Mouse (Mus musculus) ES-E14 (cell line): ENCODE data around the gene Sh2b1. TPM values are rescaled to one million over a fixed set of nuclear protein-coding genes. Genes with fewer than 3 reads are reported as not detected.
A peak's percentile ranks its signal among the peaks of the same experiment; 100 is the strongest.

Experiments used
- DNase-seq: peaks from one replicate; pipeline ENCODE4 v3.0.0-alpha.2; 2013; ENCODE audit warnings: low read depth, low spot score
- H3K27ac ChIP-seq: 2 replicates; pipeline ENCODE4 v1.5.1; 2012; ENCODE audit warnings: low read depth, mild to moderate bottlenecking, low read length, moderate library complexity, mixed read lengths; ENCODE audit not compliant: poor library complexity, insufficient read depth, severe bottlenecking
- H3K36me3 ChIP-seq: 2 replicates; pipeline ENCODE4 v1.6.1; 2012; ENCODE audit warnings: mild to moderate bottlenecking, low read length, moderate library complexity, mixed read lengths; ENCODE audit not compliant: control insufficient read depth, poor library complexity, insufficient read depth, severe bottlenecking
- H3K4me1 ChIP-seq, 2 experiments: fragments of 150-350 bp in 1 of 2; sonication (generic) in 1 of 2; 2 replicates each; pipeline ENCODE4 v1.6.1; 2012; ENCODE audit warnings: low read length in 2 of 2, mild to moderate bottlenecking in 1 of 2, mixed read lengths in 1 of 2; ENCODE audit not compliant: control insufficient read depth in 2 of 2, insufficient read depth in 2 of 2, poor library complexity in 1 of 2
- H3K4me3 ChIP-seq, 2 experiments: fragments of 150-350 bp in 1 of 2; sonication (generic) in 1 of 2; 2 replicates each; pipeline ENCODE4 v1.5.1; 2012; ENCODE audit warnings: low read length in 2 of 2, low read depth in 1 of 2, mild to moderate bottlenecking in 1 of 2, mixed read lengths in 1 of 2; ENCODE audit not compliant: insufficient read depth in 1 of 2, poor library complexity in 1 of 2, severe bottlenecking in 1 of 2
- H3K9ac ChIP-seq: 2 replicates; pipeline ENCODE4 v1.6.1; 2012; ENCODE audit warnings: low read depth, mild to moderate bottlenecking, low read length, mixed read lengths; ENCODE audit not compliant: poor library complexity, insufficient read depth, severe bottlenecking
- H3K9me3 ChIP-seq: fragments of 150-350 bp; sonication (generic); 2 replicates; pipeline ENCODE4 v1.6.1; 2012; ENCODE audit warnings: low read depth, mild to moderate bottlenecking, low read length; ENCODE audit not compliant: control insufficient read depth, insufficient read depth
- CHD2 ChIP-seq: IDR thresholded peaks from 2 replicates; pipeline ENCODE4 v1.6.1; 2014; ENCODE audit warnings: mild to moderate bottlenecking, low read depth, low read length, inconsistent platforms
- HCFC1 ChIP-seq: IDR thresholded peaks from 2 replicates; pipeline ENCODE4 v1.6.1; 2012; ENCODE audit warnings: low read length, inconsistent platforms, borderline replicate concordance; ENCODE audit not compliant: insufficient read depth
- MAFK ChIP-seq: IDR thresholded peaks from 2 replicates; pipeline ENCODE4 v1.6.1; 2014; ENCODE audit warnings: mild to moderate bottlenecking, low read depth, low read length, inconsistent platforms; ENCODE audit not compliant: insufficient read depth
- ZC3H11A ChIP-seq: IDR thresholded peaks from 2 replicates; pipeline ENCODE4 v1.6.1; 2012; ENCODE audit warnings: low read depth, mild to moderate bottlenecking, inconsistent platforms, low read length, borderline replicate concordance
- ZNF384 ChIP-seq: IDR thresholded peaks from 2 replicates; pipeline ENCODE4 v1.6.1; 2012; ENCODE audit warnings: low read depth, low read length, inconsistent platforms
- in situ Hi-C, 2 experiments: fragments of 600-800 bp; cut with MboI; formaldehyde crosslinking; loops; one replicate each; pipeline ENCODE4 v1.15.1; 2025; ENCODE audit warnings: low sequenced_read_pairs in 2 of 2, inconsistent platforms in 1 of 2; ENCODE audit not compliant: unreplicated experiment in 2 of 2
- total RNA-seq: library from RNA; depleted of rRNA; stranded (reverse); fragments of 300-350 nt; gene quantifications from 2 replicates; pipeline ENCODE4 v1.2.3, GENCODE M21; 2012

Sh2b1 gene
- total RNA-seq, 1 experiment: 20.3 TPM

GRCm38 (mm10) chr7:126502023-126502741 lies 27.0 kb upstream of the Sh2b1 start:
- Histone ChIP-seq H3K27ac (peak overlapping the region; percentile 98), H3K4me3 (peak overlapping the region; percentile 89 to 95), H3K9ac (peak overlapping the region; percentile 98), H3K9me3 (no peaks in the 10 kb centered on the region), H3K36me3 (peaks cover 38% of the 10 kb centered on the region), H3K4me1 (peaks cover 0 to 7% of the 10 kb centered on the region in 2 experiments; a peak in 1 of 4 replicates)
- peak; percentile 93 for DNase-seq
- TF ChIP-seq CHD2 (peak; percentile 86), HCFC1 (no peak), ZC3H11A (no peak), ZNF384 (no peak)
- in situ Hi-C loops: no loop called here

- Histone ChIP-seq H3K9me3 (no peaks in the 10 kb centered on the region), H3K4me1 (peaks cover 0 to 7% of the 10 kb centered on the region in 2 experiments; a peak in 1 of 4 replicates), H3K27ac (peak overlapping the region; percentile 91), H3K36me3 (peaks cover 41% of the 10 kb centered on the region), H3K4me3 (peak overlapping the region; percentile 89 to 95), H3K9ac (peak overlapping the region; percentile 96)
- in situ Hi-C loops: no loop called here
- no peak for DNase-seq
- TF ChIP-seq CHD2 (no peak), ZC3H11A (no peak), MAFK (no peak), ZNF384 (no peak), HCFC1 (no peak)
Observed at GRCm38 (mm10) chr7:126501684-126502022, 26.4 kb upstream of the Sh2b1 start.

GRCm38 (mm10) chr7:126499416-126499815 lies 24.2 kb upstream of the Sh2b1 start:
- Histone ChIP-seq H3K9ac (no peak overlapping the region), H3K36me3 (peaks cover 61% of the 10 kb centered on the region), H3K4me1 (peaks cover 0 to 3% of the 10 kb centered on the region in 2 experiments; a peak in 1 of 4 replicates), H3K4me3 (no peak overlapping the region), H3K9me3 (no peaks in the 10 kb centered on the region), H3K27ac (no peak overlapping the region)
- TF ChIP-seq ZC3H11A (no peak), HCFC1 (no peak), MAFK (no peak), CHD2 (no peak), ZNF384 (no peak)
- no peak for DNase-seq
- in situ Hi-C loops: no loop called here

GRCm38 (mm10) chr7:126497966-126498365 lies 22.7 kb upstream of the Sh2b1 start:
- H3K4me3 ChIP-seq: no peak overlapping the region
- no peaks in the 10 kb centered on the region for H3K9me3 ChIP-seq
- no peak overlapping the region for H3K27ac ChIP-seq
- H3K4me1 ChIP-seq: peaks cover under 1 to 6% of the 10 kb centered on the region in 2 experiments; a peak in 1 of 4 replicates
- no peak overlapping the region for H3K9ac ChIP-seq
- no peak for DNase-seq
- in situ Hi-C loops: no loop called here
- TF ChIP-seq ZC3H11A (no peak), HCFC1 (no peak), ZNF384 (no peak), MAFK (no peak), CHD2 (no peak)
- H3K36me3 ChIP-seq: peaks cover 75% of the 10 kb centered on the region
